Mouse (Mus musculus) lung, postnatal 0 days (tissue): Measurements from ENCODE around the gene Cenpc1.

Source experiments
- CTCF ChIP-seq: IDR thresholded peaks from 2 replicates; pipeline ENCODE4 v1.5.1; 2016; ENCODE audit warnings: antibody characterized with exemption, mild to moderate bottlenecking
- EP300 ChIP-seq: IDR thresholded peaks from 2 replicates; pipeline ENCODE4 v1.6.1; 2016; ENCODE audit warnings: antibody characterized with exemption, mild to moderate bottlenecking, control low read depth

DNA sequence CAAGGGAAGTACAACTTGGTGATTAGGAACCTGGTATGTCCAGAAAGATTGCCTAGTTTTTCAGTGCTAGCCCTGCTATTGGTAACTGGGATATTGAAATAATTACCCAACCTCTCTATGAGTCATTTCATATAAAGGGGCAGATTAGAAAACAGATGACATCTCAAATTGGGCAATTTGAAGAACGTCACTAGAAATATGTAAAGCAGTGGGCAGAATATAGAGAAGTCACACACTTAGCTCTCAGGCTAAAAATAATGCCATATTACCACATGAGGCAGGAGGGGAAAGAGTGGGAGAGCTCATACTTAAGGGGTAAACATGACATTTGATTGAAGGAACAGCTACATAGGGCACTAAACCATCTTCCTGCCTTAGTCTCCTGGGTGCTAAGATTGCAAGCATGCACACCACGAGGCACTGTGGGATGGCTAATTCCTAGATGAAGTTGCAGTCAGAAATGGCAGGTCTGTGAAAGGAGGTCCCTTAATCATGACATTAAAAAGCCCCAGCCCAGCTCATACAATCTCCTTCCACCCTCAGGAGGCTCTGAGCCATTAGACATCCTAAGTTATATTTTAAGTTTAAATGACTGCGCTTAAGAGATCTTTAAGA lies 13.4 kb upstream of the Cenpc1 start:
- TF ChIP-seq CTCF, result no peak
- TF ChIP-seq EP300, result no peak
